Mouse (Mus musculus): ENCODE measurements at regions not wholly inside any gene's neighbourhood (a gene's known extent, or its start where the extent isn't known, plus 50 kb on each side); places are given as distances from the start of the nearest gene placed in this dataset.

DNA sequence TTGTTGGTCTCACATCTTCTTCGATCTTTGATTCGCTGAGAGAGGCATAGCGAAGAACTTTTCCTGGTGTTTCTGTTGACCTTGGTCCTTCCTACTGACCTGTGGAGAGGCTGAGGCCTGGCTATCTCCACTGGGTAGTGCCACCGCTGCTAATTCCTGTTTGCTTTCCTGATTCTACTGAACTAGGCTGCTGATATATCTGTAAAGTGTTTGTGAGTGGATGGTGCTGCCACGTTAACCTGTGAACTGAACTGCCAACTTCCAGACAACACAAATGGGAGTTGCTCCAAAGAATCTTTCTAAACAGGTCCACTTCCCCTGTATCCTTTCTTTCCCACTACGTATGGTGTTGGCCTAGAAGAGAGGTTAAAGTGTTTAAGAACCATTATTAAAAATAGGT lies 78.0 kb upstream of the Akt3 start:
- DNase-seq (ENCODE audit: low spot score in 2 of 2): no peak

DNA sequence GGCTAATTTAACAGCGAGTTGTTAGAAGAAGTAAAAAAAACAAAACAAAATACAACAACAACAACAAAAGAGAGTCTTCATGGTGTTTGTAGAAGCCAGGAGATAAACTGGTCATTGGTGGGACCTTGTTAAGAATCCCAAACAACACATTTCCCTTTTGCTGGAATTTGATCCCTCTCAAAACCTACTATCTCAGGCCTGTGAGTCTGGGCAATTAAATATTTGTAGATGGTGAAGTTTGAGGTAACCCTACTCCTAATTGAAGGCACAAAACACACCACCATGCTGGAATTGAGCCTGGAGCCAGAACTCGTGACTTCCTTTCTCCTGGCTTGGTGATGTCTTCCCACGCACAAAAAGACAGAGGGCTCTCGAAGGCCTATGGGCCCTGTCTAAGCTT lies 65.4 kb upstream of the Akt3 start:
- no peak for DNase-seq (ENCODE audit: low spot score in 2 of 2)

DNA sequence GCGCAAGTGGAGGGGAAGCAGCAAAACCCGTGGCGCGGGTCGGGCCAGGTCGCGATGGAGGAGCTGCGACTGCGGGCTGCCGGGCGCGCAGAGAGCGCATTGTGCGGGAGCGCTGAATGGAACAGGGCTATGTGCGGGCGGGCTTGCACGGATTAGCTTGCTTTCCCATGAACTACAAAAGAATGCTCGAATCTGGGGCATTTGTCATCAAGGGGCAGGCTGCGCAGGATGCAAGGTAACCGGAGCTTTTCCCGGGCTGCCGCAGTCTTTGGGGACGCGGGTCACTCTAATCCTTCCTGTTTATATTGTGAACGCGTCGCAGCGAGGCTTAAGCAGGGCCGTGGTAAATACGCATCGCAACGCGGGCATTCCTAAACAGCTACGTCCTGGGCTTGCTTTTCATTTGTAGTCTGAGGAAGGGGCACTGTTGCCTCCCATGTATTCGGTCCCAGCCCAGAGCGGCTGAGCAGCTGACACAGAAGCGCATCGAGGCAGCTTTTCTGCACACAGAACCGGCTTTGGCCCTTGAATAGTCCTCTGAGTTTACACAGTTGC lies 64.8 kb upstream of the Akt3 start:
- DNase-seq (ENCODE audit: low spot score in 2 of 2): no peak

DNA sequence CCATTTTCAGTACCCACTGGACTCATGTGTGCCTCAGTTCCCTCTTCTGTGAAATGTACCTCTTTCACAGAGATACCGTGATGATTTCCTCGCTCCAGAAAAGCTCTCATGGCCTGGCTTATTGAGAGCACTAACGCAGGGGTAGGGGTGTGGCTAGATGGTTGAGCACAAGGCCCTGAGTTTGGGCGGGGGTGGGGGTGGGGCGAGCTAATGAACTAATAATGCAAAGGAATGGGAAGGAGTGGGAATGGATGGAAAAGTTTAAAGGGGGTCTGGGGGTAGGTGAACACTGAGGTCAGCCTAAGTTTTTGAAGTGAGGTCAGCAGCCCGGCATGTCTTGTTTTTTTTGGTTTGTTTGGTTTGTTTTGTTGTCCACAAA lies 64.3 kb upstream of the Akt3 start:
- DNase-seq (ENCODE audit: low spot score in 2 of 2): no peak

DNA sequence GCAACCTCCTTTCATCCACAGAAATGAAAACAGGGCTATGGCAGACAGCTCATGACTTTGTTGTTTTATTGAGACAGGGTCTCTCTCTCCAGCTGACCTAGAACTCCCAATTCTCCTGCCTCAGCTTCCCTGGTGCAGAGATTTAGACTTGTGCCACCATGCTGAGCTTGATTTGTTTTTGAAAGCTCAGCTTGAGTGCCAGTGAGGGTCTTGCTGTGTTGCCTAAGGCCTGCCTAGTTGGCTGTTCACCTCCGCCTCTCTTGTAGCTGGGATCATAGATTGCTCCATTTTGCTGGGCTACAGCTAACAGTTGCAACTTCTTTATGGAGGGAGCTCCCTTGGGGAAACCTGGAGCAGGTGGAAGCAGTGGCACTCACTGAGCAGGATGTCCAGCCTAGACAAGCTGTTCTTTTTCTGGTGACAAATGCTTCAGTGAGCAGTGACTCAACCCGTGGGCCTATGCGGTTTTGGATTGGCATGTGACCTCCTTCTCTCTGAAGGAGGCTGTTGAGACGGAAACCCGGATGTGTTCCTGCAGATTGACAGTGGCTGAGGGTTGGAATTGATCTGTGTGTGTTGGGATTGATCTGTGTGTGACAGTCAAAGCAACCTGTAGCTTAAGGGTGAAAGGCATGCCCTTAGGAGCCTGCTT lies 63.8 kb upstream of the Akt3 start:
- DNase-seq (ENCODE audit: low spot score in 2 of 2): no peak

DNA sequence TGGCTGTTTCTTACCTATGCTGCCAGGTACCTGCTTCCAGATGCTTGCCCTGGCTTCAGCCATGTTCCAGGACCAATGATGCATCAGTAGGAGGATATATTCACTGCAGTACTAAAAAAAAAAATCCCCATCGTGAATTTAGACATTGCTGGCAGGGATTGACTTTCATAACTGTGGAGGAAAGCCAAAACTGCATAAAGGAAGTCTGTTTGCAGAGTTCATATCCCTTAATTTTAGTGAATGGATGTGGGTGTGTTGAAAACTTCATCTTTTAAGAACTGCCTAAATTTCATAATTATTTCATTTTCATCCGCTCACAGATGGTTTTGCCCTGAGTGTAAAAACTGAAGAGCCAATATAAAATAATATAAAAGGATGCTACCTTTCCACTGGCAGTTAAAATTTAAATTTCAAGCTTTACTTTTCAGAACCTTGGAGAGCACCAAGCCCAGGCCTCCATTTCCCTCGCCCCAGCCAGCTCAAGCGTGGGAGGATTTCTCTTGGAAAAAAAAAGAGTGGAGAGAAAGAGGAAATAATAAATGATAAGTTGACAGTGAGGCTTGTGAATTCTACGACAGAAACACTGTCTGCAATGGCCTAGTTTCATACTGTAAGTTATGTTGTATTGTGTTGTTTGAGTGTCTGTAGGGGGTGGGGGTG lies 50.3 kb upstream of the Akt3 start:
- no peak for DNase-seq (ENCODE audit: low spot score in 2 of 2)
